Mouse (Mus musculus): ENCODE data around the gene Elavl1. TPM values are rescaled to one million over a fixed set of nuclear protein-coding genes. Genes with fewer than 3 reads are reported as not detected.

The Elavl1 gene
- total and polyA plus RNA-seq, 3 experiments, result 55.8 to 112 (median 76.4) TPM

- DNase-seq (ENCODE audit: extremely low read depth), result no peak
- Histone ChIP-seq H3K9ac (ENCODE audit: insufficient read depth, low read depth) (no peak overlapping the region), H3K36me3 (replicated peaks in 1 of 2; ENCODE audit: control insufficient read depth in 1 of 2, insufficient read depth in 1 of 2, low read length in 1 of 2) (peaks cover 24 to 74% of the 10 kb centered on the region in 2 experiments), H3K27me3 (replicated peaks) (no peaks in the 10 kb centered on the region), H3K4me3 (replicated peaks in 1 of 3; ENCODE audit: low read depth in 2 of 3, low read length in 2 of 3, poor library complexity in 1 of 3) (no peak overlapping the region), H3K4me1 (ENCODE audit: control insufficient read depth in 1 of 2, insufficient read depth in 2 of 2) (peaks cover 0 to 21% of the 10 kb centered on the region in 2 experiments; a peak in 3 of 4 replicates), H3K79me2 (replicated peaks; ENCODE audit: control insufficient read depth, extremely low read depth, insufficient read depth, poor library complexity, severe bottlenecking) (peaks cover 88% of the 10 kb centered on the region), H3K4me2 (ENCODE audit: insufficient read depth, low read depth, poor library complexity, severe bottlenecking) (no peak overlapping the region), H3K9me3 (replicated peaks; ENCODE audit: low read length) (no peaks in the 10 kb centered on the region), H3K27ac (ENCODE audit: insufficient read depth, low read depth) (no peak overlapping the region)
- dilution Hi-C loops (cut with MboI; ENCODE audit: extremely low pct_ligation_motif_present, extremely low pct_unique_long_range_greater_than_20kb, low sequenced_read_pairs), result no loop called here
- no peak for TF ChIP-seq CHD1 (IDR thresholded peaks at IDR 0.05; ENCODE audit: low read depth, low read length)
- TF ChIP-seq USF1 (IDR thresholded peaks at IDR 0.05; ENCODE audit: low read depth, low read length), result no peak
- TF ChIP-seq NELFE (IDR thresholded peaks at IDR 0.05; ENCODE audit: low read depth, low read length), result no peak
- no peak for TF ChIP-seq MEF2A (IDR thresholded peaks at IDR 0.05; ENCODE audit: borderline replicate concordance, low read depth, low read length)
- TF ChIP-seq PAX5 (IDR thresholded peaks at IDR 0.05; ENCODE audit: low read length), result no peak
- no peak for TF ChIP-seq MAX (IDR thresholded peaks at IDR 0.05; ENCODE audit: low read length)
- no peak for TF ChIP-seq ZC3H11A (IDR thresholded peaks at IDR 0.05; ENCODE audit: low read depth, low read length)
- in situ Hi-C loops (cut with MboI; ENCODE audit: low pct_ligation_motif_present, low pct_unique_long_range_greater_than_20kb, low sequenced_read_pairs), result loop anchor here (10.0 kb wide), 1 partner anchor 60 kb away; the partner anchor contains the start of genes Ctxn1 and Snapc2
Measured at GRCm38 (mm10) chr8:4314852-4315251, 10.4 kb downstream of the Elavl1 start.

- H3K9ac ChIP-seq (ENCODE audit: insufficient read depth, low read depth), result no peak overlapping the region
- H3K4me3 ChIP-seq (replicated peaks in 1 of 3; ENCODE audit: low read depth in 2 of 3, low read length in 2 of 3, poor library complexity in 1 of 3), result no peak overlapping the region
- DNase-seq (ENCODE audit: extremely low read depth), result no peak
- no peak for TF ChIP-seq EP300 (IDR thresholded peaks at IDR 0.05; ENCODE audit: low read length)
- no peak for TF ChIP-seq NRF1 (IDR thresholded peaks at IDR 0.05; ENCODE audit: low read depth, low read length)
- no peak for TF ChIP-seq BHLHE40 (IDR thresholded peaks at IDR 0.05; ENCODE audit: low read depth, low read length)
- TF ChIP-seq SMC3 (IDR thresholded peaks at IDR 0.05; ENCODE audit: low read depth, low read length), result no peak
- no peak for TF ChIP-seq TBP (conservative IDR thresholded peaks at IDR 0.05; ENCODE audit: low read depth, low read length)
- TF ChIP-seq MEF2A (IDR thresholded peaks at IDR 0.05; ENCODE audit: borderline replicate concordance, low read depth, low read length), result no peak
- TF ChIP-seq ZC3H11A (IDR thresholded peaks at IDR 0.05; ENCODE audit: low read depth, low read length), result no peak
- TF ChIP-seq MXI1 (IDR thresholded peaks at IDR 0.05; ENCODE audit: low read depth, low read length), result no peak
- TF ChIP-seq UBTF (IDR thresholded peaks at IDR 0.05; ENCODE audit: low read depth, low read length), result no peak
- no peak for TF ChIP-seq TCF12 (IDR thresholded peaks at IDR 0.05; ENCODE audit: low read depth, low read length)
- no peak for TF ChIP-seq ZNF384 (IDR thresholded peaks at IDR 0.05; ENCODE audit: low read depth, low read length)
- TF ChIP-seq SIN3A (IDR thresholded peaks at IDR 0.05; ENCODE audit: low read length), result no peak
- no peak for TF ChIP-seq HCFC1 (IDR thresholded peaks at IDR 0.05; ENCODE audit: low read depth, low read length)
- H3K4me2 ChIP-seq (ENCODE audit: insufficient read depth, low read depth, poor library complexity, severe bottlenecking), result no peak overlapping the region
- in situ Hi-C loops (cut with MboI; ENCODE audit: low pct_ligation_motif_present, low pct_unique_long_range_greater_than_20kb, low sequenced_read_pairs), result loop anchor here (10.0 kb wide), 1 partner anchor 59 kb away; the partner anchor contains the start of genes Ctxn1 and Snapc2
- H3K27me3 ChIP-seq (replicated peaks), result no peaks in the 10 kb centered on the region
- dilution Hi-C loops (cut with MboI; ENCODE audit: extremely low pct_ligation_motif_present, extremely low pct_unique_long_range_greater_than_20kb, low sequenced_read_pairs), result no loop called here
- H3K27ac ChIP-seq (ENCODE audit: insufficient read depth, low read depth), result no peak overlapping the region
- peaks cover 27 to 74% of the 10 kb centered on the region in 2 experiments for H3K36me3 ChIP-seq (replicated peaks in 1 of 2; ENCODE audit: control insufficient read depth in 1 of 2, insufficient read depth in 1 of 2, low read length in 1 of 2)
- H3K9me3 ChIP-seq (replicated peaks; ENCODE audit: low read length), result no peaks in the 10 kb centered on the region
- peaks cover 79% of the 10 kb centered on the region for H3K79me2 ChIP-seq (replicated peaks; ENCODE audit: control insufficient read depth, extremely low read depth, insufficient read depth, poor library complexity, severe bottlenecking)
- H3K4me1 ChIP-seq (ENCODE audit: control insufficient read depth in 1 of 2, insufficient read depth in 2 of 2), result peaks cover 0 to 8% of the 10 kb centered on the region in 2 experiments; a peak in 1 of 4 replicates
Measured at GRCm38 (mm10) chr8:4313254-4314124, 11.7 kb downstream of the Elavl1 start.

All from CH12.LX (cell line).